Mouse (Mus musculus): ENCODE measurements around the gene Tigd3. TPM values are rescaled to one million over a fixed set of nuclear protein-coding genes. Genes with fewer than 3 reads are reported as not detected.

Gene Tigd3
- polyA plus RNA-seq, 1 experiment from 2014 or later, result 3.1 TPM

GRCm38 (mm10) chr19:5878916-5879315 is 15.0 kb downstream of the Tigd3 start:
- Histone ChIP-seq H3K4me2 (replicated peaks; ENCODE audit: low read depth, low read length) (no peak overlapping the region), H3K36me3 (ENCODE audit: control insufficient read depth, insufficient read depth, low read length) (no peaks in the 10 kb centered on the region), H3K9me3 (ENCODE audit: control insufficient read depth, low read depth, low read length) (no peaks in the 10 kb centered on the region), H3K27ac (ENCODE audit: low read length) (no peak overlapping the region), H3K4me3 (ENCODE audit: low read depth, low read length) (no peak overlapping the region), H3K9ac (replicated peaks; ENCODE audit: low read depth, low read length) (0 out of 2 replicates have a peak overlapping the region, but pooled peaks have one; percentile 0), H3K27me3 (ENCODE audit: control insufficient read depth, insufficient read depth, low read length) (no peaks in the 10 kb centered on the region), H3K4me1 (ENCODE audit: control insufficient read depth, insufficient read depth, low read length) (peaks cover 10% of the 10 kb centered on the region; the same call in 1 of the 2 replicates)
- ATAC-seq (ENCODE audit: insufficient number of reproducible peaks, insufficient read depth, low FRiP score, low read depth), result no peak
- WGBS, result 70% methylated on average over 3 of the region's 3 CpGs

- no peaks in the 10 kb centered on the region for H3K9me3 ChIP-seq (ENCODE audit: control insufficient read depth, low read depth, low read length)
- no peak overlapping the region for H3K27ac ChIP-seq (ENCODE audit: low read length)
- H3K4me2 ChIP-seq (replicated peaks; ENCODE audit: low read depth, low read length), result 0 out of 2 replicates have a peak overlapping the region, but pooled peaks have one; percentile 10
- H3K9ac ChIP-seq (replicated peaks; ENCODE audit: low read depth, low read length), result 0 out of 2 replicates have a peak overlapping the region, but pooled peaks have one; percentile 18
- H3K36me3 ChIP-seq (ENCODE audit: control insufficient read depth, insufficient read depth, low read length), result no peaks in the 10 kb centered on the region
- WGBS, result 68% methylated on average over 7 of the region's 7 CpGs
- no peak for ATAC-seq (ENCODE audit: insufficient number of reproducible peaks, insufficient read depth, low FRiP score, low read depth)
- H3K4me3 ChIP-seq (ENCODE audit: low read depth, low read length), result no peak overlapping the region
- no peaks in the 10 kb centered on the region for H3K27me3 ChIP-seq (ENCODE audit: control insufficient read depth, insufficient read depth, low read length)
- peaks cover 11% of the 10 kb centered on the region; the same call in 1 of the 2 replicates for H3K4me1 ChIP-seq (ENCODE audit: control insufficient read depth, insufficient read depth, low read length)
These were observed 15.6 kb downstream of the Tigd3 start for GRCm38 (mm10) chr19:5878362-5878722.

GRCm38 (mm10) chr19:5877618-5878361 is 16.2 kb downstream of the Tigd3 start, which contains the start of gene Slc25a45:
TSS of gene Slc25a45 (plus strand) at chr19:5877808.
- H3K9me3 ChIP-seq (ENCODE audit: control insufficient read depth, low read depth, low read length), result no peaks in the 10 kb centered on the region
- H3K27ac ChIP-seq (ENCODE audit: low read length), result peak within 1 kb of the TSS; percentile 33; the same call in 1 of the 2 replicates
- no peaks in the 10 kb centered on the region for H3K27me3 ChIP-seq (ENCODE audit: control insufficient read depth, insufficient read depth, low read length)
- WGBS, result 43% methylated on average over 15 of the region's 15 CpGs
- no peaks in the 10 kb centered on the region for H3K36me3 ChIP-seq (ENCODE audit: control insufficient read depth, insufficient read depth, low read length)
- ATAC-seq (ENCODE audit: insufficient number of reproducible peaks, insufficient read depth, low FRiP score, low read depth), result peak; percentile 62; the same call in 1 of the 2 replicates
- H3K4me3 ChIP-seq (ENCODE audit: low read depth, low read length), result no peak within 1 kb of the TSS
- peaks cover 11% of the 10 kb centered on the region; the same call in 1 of the 2 replicates for H3K4me1 ChIP-seq (ENCODE audit: control insufficient read depth, insufficient read depth, low read length)
- 0 out of 2 replicates have a peak within 1 kb of the TSS, but pooled peaks have one; percentile 18 for H3K9ac ChIP-seq (replicated peaks; ENCODE audit: low read depth, low read length)
- H3K4me2 ChIP-seq (replicated peaks; ENCODE audit: low read depth, low read length), result 0 out of 2 replicates have a peak within 1 kb of the TSS, but pooled peaks have one; percentile 10

GRCm38 (mm10) chr19:5874969-5875480 is 18.9 kb downstream of the Tigd3 start, which contains the start of gene Frmd8:
TSS of gene Frmd8 (minus strand) at chr19:5875274.
- Histone ChIP-seq H3K9ac (replicated peaks; ENCODE audit: low read depth, low read length) (peak within 1 kb of the TSS; percentile 64), H3K4me2 (replicated peaks; ENCODE audit: low read depth, low read length) (peak within 1 kb of the TSS; percentile 96), H3K9me3 (ENCODE audit: control insufficient read depth, low read depth, low read length) (no peaks in the 10 kb centered on the region), H3K4me3 (ENCODE audit: low read depth, low read length) (peak within 1 kb of the TSS; percentile 78), H3K27ac (ENCODE audit: low read length) (peak within 1 kb of the TSS; percentile 48; the same call in 1 of the 2 replicates), H3K4me1 (ENCODE audit: control insufficient read depth, insufficient read depth, low read length) (peaks cover 25% of the 10 kb centered on the region), H3K36me3 (ENCODE audit: control insufficient read depth, insufficient read depth, low read length) (peaks cover 4% of the 10 kb centered on the region; the same call in 1 of the 2 replicates), H3K27me3 (ENCODE audit: control insufficient read depth, insufficient read depth, low read length) (no peaks in the 10 kb centered on the region)
- ATAC-seq (ENCODE audit: insufficient number of reproducible peaks, insufficient read depth, low FRiP score, low read depth), result peak; percentile 83
- WGBS, result under 1% methylated on average over 37 of the region's 37 CpGs

- H3K27ac ChIP-seq (ENCODE audit: low read length), result peak overlapping the region; percentile 39; the same call in 1 of the 2 replicates
- H3K4me3 ChIP-seq (ENCODE audit: low read depth, low read length), result peak overlapping the region; percentile 78
- 11% methylated on average over 13 of the region's 13 CpGs for WGBS
These were observed 19.5 kb downstream of the Tigd3 start for GRCm38 (mm10) chr19:5874391-5874968.

GRCm38 (mm10) chr19:5872931-5873556 is 20.9 kb downstream of the Tigd3 start:
- H3K4me3 ChIP-seq (ENCODE audit: low read depth, low read length), result no peak overlapping the region
- H3K4me1 ChIP-seq (ENCODE audit: control insufficient read depth, insufficient read depth, low read length), result peaks cover 23% of the 10 kb centered on the region
- H3K9ac ChIP-seq (replicated peaks; ENCODE audit: low read depth, low read length), result no peak overlapping the region
- H3K27ac ChIP-seq (ENCODE audit: low read length), result no peak overlapping the region
- H3K4me2 ChIP-seq (replicated peaks; ENCODE audit: low read depth, low read length), result peak overlapping the region; percentile 96; the same call in 1 of the 2 replicates
- H3K9me3 ChIP-seq (ENCODE audit: control insufficient read depth, low read depth, low read length), result no peaks in the 10 kb centered on the region
- H3K27me3 ChIP-seq (ENCODE audit: control insufficient read depth, insufficient read depth, low read length), result no peaks in the 10 kb centered on the region
- no peak for ATAC-seq (ENCODE audit: insufficient number of reproducible peaks, insufficient read depth, low FRiP score, low read depth)
- peaks cover 19% of the 10 kb centered on the region for H3K36me3 ChIP-seq (ENCODE audit: control insufficient read depth, insufficient read depth, low read length)
- 80% methylated on average over 19 of the region's 19 CpGs for WGBS

More at GRCm38 (mm10) chr19:5874391-5874968, 19.5 kb downstream of the Tigd3 start:
- peaks cover 8% of the 10 kb centered on the region; the same call in 1 of the 2 replicates for H3K36me3 ChIP-seq (ENCODE audit: control insufficient read depth, insufficient read depth, low read length)
- H3K9me3 ChIP-seq (ENCODE audit: control insufficient read depth, low read depth, low read length), result no peaks in the 10 kb centered on the region
- H3K4me1 ChIP-seq (ENCODE audit: control insufficient read depth, insufficient read depth, low read length), result peaks cover 25% of the 10 kb centered on the region
- ATAC-seq (ENCODE audit: insufficient number of reproducible peaks, insufficient read depth, low FRiP score, low read depth), result no peak
- H3K4me2 ChIP-seq (replicated peaks; ENCODE audit: low read depth, low read length), result peak overlapping the region; percentile 96
- peak overlapping the region; percentile 64 for H3K9ac ChIP-seq (replicated peaks; ENCODE audit: low read depth, low read length)
- no peaks in the 10 kb centered on the region for H3K27me3 ChIP-seq (ENCODE audit: control insufficient read depth, insufficient read depth, low read length)

- Histone ChIP-seq H3K4me3 (ENCODE audit: low read depth, low read length) (no peak overlapping the region), H3K27ac (ENCODE audit: low read length) (no peak overlapping the region), H3K9me3 (ENCODE audit: control insufficient read depth, low read depth, low read length) (no peaks in the 10 kb centered on the region), H3K27me3 (ENCODE audit: control insufficient read depth, insufficient read depth, low read length) (no peaks in the 10 kb centered on the region), H3K4me2 (replicated peaks; ENCODE audit: low read depth, low read length) (no peak overlapping the region), H3K36me3 (ENCODE audit: control insufficient read depth, insufficient read depth, low read length) (peaks cover 24% of the 10 kb centered on the region), H3K4me1 (ENCODE audit: control insufficient read depth, insufficient read depth, low read length) (peaks cover 23% of the 10 kb centered on the region), H3K9ac (replicated peaks; ENCODE audit: low read depth, low read length) (no peak overlapping the region)
- ATAC-seq (ENCODE audit: insufficient number of reproducible peaks, insufficient read depth, low FRiP score, low read depth), result no peak
- whole genome bisulfite sequencing, result 85% methylated on average over 4 of the region's 4 CpGs
These were observed 21.4 kb downstream of the Tigd3 start for GRCm38 (mm10) chr19:5872528-5872927.

- WGBS, result 34% methylated on average over 6 of the region's 6 CpGs
- no peak overlapping the region for H3K4me3 ChIP-seq (ENCODE audit: low read depth, low read length)
- H3K9ac ChIP-seq (replicated peaks; ENCODE audit: low read depth, low read length), result no peak overlapping the region
- H3K4me2 ChIP-seq (replicated peaks; ENCODE audit: low read depth, low read length), result peak overlapping the region; percentile 11
- H3K4me1 ChIP-seq (ENCODE audit: control insufficient read depth, insufficient read depth, low read length), result peaks cover 23% of the 10 kb centered on the region
- no peaks in the 10 kb centered on the region for H3K9me3 ChIP-seq (ENCODE audit: control insufficient read depth, low read depth, low read length)
- H3K27ac ChIP-seq (ENCODE audit: low read length), result peak overlapping the region; percentile 64
- peaks cover 24% of the 10 kb centered on the region for H3K36me3 ChIP-seq (ENCODE audit: control insufficient read depth, insufficient read depth, low read length)
- no peak for ATAC-seq (ENCODE audit: insufficient number of reproducible peaks, insufficient read depth, low FRiP score, low read depth)
- no peaks in the 10 kb centered on the region for H3K27me3 ChIP-seq (ENCODE audit: control insufficient read depth, insufficient read depth, low read length)
These were observed 22.3 kb downstream of the Tigd3 start for GRCm38 (mm10) chr19:5871683-5872082.
